Mouse (Mus musculus): ENCODE data around the gene Pla2g3. TPM values are rescaled to one million over a fixed set of nuclear protein-coding genes. Genes with fewer than 3 reads are reported as not detected.
A peak's percentile ranks its signal among the peaks of the same experiment; 100 is the strongest.

The Pla2g3 gene
- polyA plus RNA-seq, 1 experiment from 2014 or later = 0.86 TPM

- no peak for ATAC-seq (ENCODE audit: low FRiP score)
- Histone ChIP-seq H3K4me2 (replicated peaks; ENCODE audit: low read depth, low read length) (peak overlapping the region; percentile 79), H3K4me3 (ENCODE audit: low read depth, low read length) (peak overlapping the region; percentile 36), H3K27ac (ENCODE audit: low read depth, low read length) (peak overlapping the region; percentile 12), H3K27me3 (ENCODE audit: control insufficient read depth, insufficient read depth, low read length) (no peaks in the 10 kb centered on the region), H3K9ac (ENCODE audit: low read depth, low read length) (peak overlapping the region; percentile 42), H3K4me1 (replicated peaks; ENCODE audit: control insufficient read depth, insufficient read depth, low read length) (peaks cover 6% of the 10 kb centered on the region), H3K36me3 (ENCODE audit: control insufficient read depth, insufficient read depth, low read length) (0 out of 2 replicates have a peak, but pooled peaks cover 2% of the 10 kb centered on the region), H3K9me3 (ENCODE audit: control insufficient read depth, low read length) (no peaks in the 10 kb centered on the region)
- WGBS = 49% methylated on average over 5 of the region's 5 CpGs
- DNase-seq (ENCODE audit: low spot score) = no peak
Measured at GRCm38 (mm10) chr11:3536082-3536481, 48.0 kb downstream of the Pla2g3 start.

DNA sequence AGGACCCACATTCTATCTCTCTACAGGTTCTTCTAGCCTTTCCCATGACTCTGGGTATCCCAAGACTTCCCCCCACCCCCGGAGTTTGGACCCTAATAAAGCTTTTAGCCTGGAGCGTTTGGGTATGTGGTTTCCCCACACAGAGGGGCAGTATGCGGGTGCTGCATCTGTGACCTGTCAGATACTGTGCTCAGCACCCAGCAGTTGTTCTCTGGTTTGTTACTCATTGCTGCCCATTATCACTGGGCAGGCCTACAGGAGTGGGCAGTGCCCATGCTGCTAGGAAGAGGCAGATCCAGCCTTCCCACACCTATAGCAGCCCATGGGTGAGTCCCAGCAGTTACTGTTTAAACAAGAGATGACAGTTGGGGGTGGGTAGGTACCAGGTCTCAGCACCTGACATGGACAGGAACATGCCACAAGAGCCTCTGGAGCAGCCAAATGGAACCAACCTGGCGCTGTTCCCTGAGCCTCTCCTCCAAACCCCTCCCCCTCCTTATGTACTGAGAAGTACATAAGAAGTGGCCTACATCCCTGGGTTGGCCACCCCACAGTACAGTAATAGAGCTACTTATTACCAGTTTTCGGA is 48.8 kb downstream of the Pla2g3 start:
- ATAC-seq (ENCODE audit: low FRiP score) = no peak
- Histone ChIP-seq H3K4me3 (ENCODE audit: low read depth, low read length) (no peak overlapping the region), H3K36me3 (ENCODE audit: control insufficient read depth, insufficient read depth, low read length) (0 out of 2 replicates have a peak, but pooled peaks cover 2% of the 10 kb centered on the region), H3K27ac (ENCODE audit: low read depth, low read length) (no peak overlapping the region), H3K4me1 (replicated peaks; ENCODE audit: control insufficient read depth, insufficient read depth, low read length) (peaks cover 6% of the 10 kb centered on the region), H3K27me3 (ENCODE audit: control insufficient read depth, insufficient read depth, low read length) (no peaks in the 10 kb centered on the region), H3K4me2 (replicated peaks; ENCODE audit: low read depth, low read length) (no peak overlapping the region), H3K9me3 (ENCODE audit: control insufficient read depth, low read length) (no peaks in the 10 kb centered on the region), H3K9ac (ENCODE audit: low read depth, low read length) (no peak overlapping the region)
- DNase-seq (ENCODE audit: low spot score) = no peak
- 95% methylated on average over 5 of the region's 5 CpGs for WGBS

DNA sequence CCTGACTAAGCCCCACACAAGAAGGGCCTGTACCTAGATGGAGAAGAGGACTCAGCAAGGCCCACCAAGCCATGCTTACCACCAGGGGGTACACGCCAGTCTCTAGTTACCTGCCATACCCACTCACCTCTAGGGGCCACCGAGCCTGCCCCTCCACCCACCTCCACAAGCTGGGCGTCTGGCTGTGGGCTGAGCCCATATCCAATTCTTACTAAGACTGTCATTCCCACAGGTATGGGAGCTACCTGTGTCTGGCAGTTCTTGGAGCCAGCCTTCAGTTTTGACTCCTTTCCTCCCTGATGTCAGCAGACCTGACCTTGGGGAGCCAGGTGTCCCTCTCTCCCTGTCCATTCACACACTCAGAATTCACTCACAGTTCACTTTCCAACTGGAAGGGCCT is 49.6 kb downstream of the Pla2g3 start:
- H3K4me2 ChIP-seq (replicated peaks; ENCODE audit: low read depth, low read length) = peak overlapping the region; percentile 48; the same call in 1 of the 2 replicates
- H3K36me3 ChIP-seq (ENCODE audit: control insufficient read depth, insufficient read depth, low read length) = 0 out of 2 replicates have a peak, but pooled peaks cover under 1% of the 10 kb centered on the region
- H3K4me3 ChIP-seq (ENCODE audit: low read depth, low read length) = 0 out of 2 replicates have a peak overlapping the region, but pooled peaks have one; percentile 6
- peaks cover 6% of the 10 kb centered on the region for H3K4me1 ChIP-seq (replicated peaks; ENCODE audit: control insufficient read depth, insufficient read depth, low read length)
- ATAC-seq (ENCODE audit: low FRiP score) = no peak
- DNase-seq (ENCODE audit: low spot score) = no peak
- H3K9ac ChIP-seq (ENCODE audit: low read depth, low read length) = no peak overlapping the region
- H3K27ac ChIP-seq (ENCODE audit: low read depth, low read length) = no peak overlapping the region
- no peaks in the 10 kb centered on the region for H3K9me3 ChIP-seq (ENCODE audit: control insufficient read depth, low read length)
- no peaks in the 10 kb centered on the region for H3K27me3 ChIP-seq (ENCODE audit: control insufficient read depth, insufficient read depth, low read length)
- 91% methylated on average over 3 of the region's 3 CpGs for WGBS

GRCm38 (mm10) chr11:3538341-3538740 is 50.3 kb downstream of the Pla2g3 start:
- Histone ChIP-seq H3K4me1 (replicated peaks; ENCODE audit: control insufficient read depth, insufficient read depth, low read length) (peaks cover 6% of the 10 kb centered on the region), H3K9ac (ENCODE audit: low read depth, low read length) (peak overlapping the region; percentile 61), H3K4me3 (ENCODE audit: low read depth, low read length) (peak overlapping the region; percentile 46), H3K27me3 (ENCODE audit: control insufficient read depth, insufficient read depth, low read length) (no peaks in the 10 kb centered on the region), H3K36me3 (ENCODE audit: control insufficient read depth, insufficient read depth, low read length) (no peaks in the 10 kb centered on the region), H3K27ac (ENCODE audit: low read depth, low read length) (no peak overlapping the region), H3K4me2 (replicated peaks; ENCODE audit: low read depth, low read length) (peak overlapping the region; percentile 48), H3K9me3 (ENCODE audit: control insufficient read depth, low read length) (no peaks in the 10 kb centered on the region)
- 71% methylated on average over 4 of the region's 4 CpGs for WGBS
- ATAC-seq (ENCODE audit: low FRiP score) (no peak), DNase-seq (ENCODE audit: low spot score) (no peak)

DNA sequence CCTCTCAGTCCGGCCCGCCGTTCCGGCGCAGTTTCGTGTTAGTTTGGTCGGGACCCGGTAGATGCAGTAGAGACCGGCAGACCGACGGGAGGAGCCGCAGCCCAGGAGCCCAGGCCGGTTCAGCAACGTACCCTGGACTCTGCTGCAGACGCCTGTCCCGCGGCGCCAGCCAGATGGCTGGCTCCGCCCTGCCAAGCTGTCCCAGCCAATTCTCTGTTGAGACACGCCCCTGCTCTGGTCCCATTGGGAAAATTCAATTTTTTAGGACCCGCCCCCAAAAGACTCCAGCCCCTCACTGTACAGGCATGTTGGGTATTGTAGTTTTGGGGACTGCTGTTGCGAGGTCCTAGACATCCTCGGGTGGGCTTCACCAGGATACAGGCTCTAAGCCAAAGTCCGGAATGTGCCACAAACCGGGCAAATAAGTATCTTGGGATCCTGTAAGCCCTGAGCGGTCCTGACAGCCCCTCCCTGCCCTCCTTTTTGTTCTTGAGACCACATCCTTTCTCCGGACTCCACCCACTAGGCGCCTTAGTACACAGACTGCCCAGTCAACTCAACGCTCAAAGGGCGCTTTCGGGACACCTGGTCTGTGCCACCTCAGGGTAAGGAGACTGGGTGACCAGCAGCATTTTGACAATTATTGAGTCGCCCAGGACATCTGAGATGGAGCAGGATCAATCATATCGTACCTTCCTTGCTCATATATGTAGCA is 51.2 kb downstream of the Pla2g3 start:
- no peaks in the 10 kb centered on the region for H3K36me3 ChIP-seq (ENCODE audit: control insufficient read depth, insufficient read depth, low read length)
- ATAC-seq (ENCODE audit: low FRiP score) = peak; percentile 94
- DNase-seq (ENCODE audit: low spot score) = peak; percentile 94
- H3K4me3 ChIP-seq (ENCODE audit: low read depth, low read length) = peak overlapping the region; percentile 46
- peaks cover 6% of the 10 kb centered on the region for H3K4me1 ChIP-seq (replicated peaks; ENCODE audit: control insufficient read depth, insufficient read depth, low read length)
- peak overlapping the region; percentile 48 for H3K4me2 ChIP-seq (replicated peaks; ENCODE audit: low read depth, low read length)
- no peaks in the 10 kb centered on the region for H3K9me3 ChIP-seq (ENCODE audit: control insufficient read depth, low read length)
- H3K27me3 ChIP-seq (ENCODE audit: control insufficient read depth, insufficient read depth, low read length) = no peaks in the 10 kb centered on the region
- WGBS = 6% methylated on average over 33 of the region's 33 CpGs
- H3K9ac ChIP-seq (ENCODE audit: low read depth, low read length) = peak overlapping the region; percentile 61
- no peak overlapping the region for H3K27ac ChIP-seq (ENCODE audit: low read depth, low read length)

- H3K36me3 ChIP-seq (ENCODE audit: control insufficient read depth, insufficient read depth, low read length) = no peaks in the 10 kb centered on the region
- DNase-seq (ENCODE audit: low spot score) = no peak
- no peak overlapping the region for H3K27ac ChIP-seq (ENCODE audit: low read depth, low read length)
- H3K4me1 ChIP-seq (replicated peaks; ENCODE audit: control insufficient read depth, insufficient read depth, low read length) = peaks cover 6% of the 10 kb centered on the region
- H3K4me2 ChIP-seq (replicated peaks; ENCODE audit: low read depth, low read length) = peak overlapping the region; percentile 48
- WGBS = 81% methylated on average over 4 of the region's 4 CpGs
- ATAC-seq (ENCODE audit: low FRiP score) = no peak
- no peaks in the 10 kb centered on the region for H3K27me3 ChIP-seq (ENCODE audit: control insufficient read depth, insufficient read depth, low read length)
- H3K4me3 ChIP-seq (ENCODE audit: low read depth, low read length) = no peak overlapping the region
- peaks cover 3% of the 10 kb centered on the region; the same call in 1 of the 2 replicates for H3K9me3 ChIP-seq (ENCODE audit: control insufficient read depth, low read length)
- H3K9ac ChIP-seq (ENCODE audit: low read depth, low read length) = no peak overlapping the region
Measured at GRCm38 (mm10) chr11:3539826-3540196, 51.7 kb downstream of the Pla2g3 start.

DNA sequence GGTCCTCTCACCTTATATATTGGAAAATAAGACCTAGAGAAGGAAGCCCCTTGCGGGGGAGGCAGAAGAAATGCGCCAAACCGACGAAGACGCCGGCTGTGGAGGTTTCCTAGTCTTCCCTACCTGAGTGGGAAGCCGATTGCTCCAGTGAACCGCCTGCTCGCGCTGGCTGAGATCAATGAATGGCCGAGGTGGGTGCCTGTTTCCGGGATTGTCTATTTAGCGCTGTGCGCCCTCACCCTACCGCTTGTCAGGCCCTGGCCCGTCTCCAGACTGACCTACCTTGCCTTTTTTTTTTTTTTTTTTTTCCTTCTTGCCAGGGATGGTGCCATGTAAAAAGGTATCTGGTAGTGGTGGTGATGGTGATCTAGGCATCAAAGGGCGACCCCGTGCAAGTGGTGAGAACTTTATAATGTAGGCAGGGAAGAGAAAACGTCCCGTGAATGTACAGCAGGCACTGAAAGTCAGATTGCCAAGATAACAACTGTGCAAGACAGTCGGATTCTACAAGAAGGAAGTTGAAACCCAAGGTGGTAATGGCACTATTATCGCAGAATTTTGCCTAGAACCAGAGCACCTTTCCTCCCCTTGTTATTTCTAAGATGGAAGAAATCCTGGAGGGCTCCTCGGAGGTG is 52.5 kb downstream of the Pla2g3 start, which contains the start of gene Smtn:
Gene Smtn, minus strand, starts transcription at position 162 of the 635 bp plus-strand sequence.
- no peaks in the 10 kb centered on the region for H3K36me3 ChIP-seq (ENCODE audit: control insufficient read depth, insufficient read depth, low read length)
- DNase-seq (ENCODE audit: low spot score) = no peak
- no peak for ATAC-seq (ENCODE audit: low FRiP score)
- no peaks in the 10 kb centered on the region for H3K27me3 ChIP-seq (ENCODE audit: control insufficient read depth, insufficient read depth, low read length)
- 94% methylated on average over 23 of the region's 23 CpGs for WGBS
- H3K9me3 ChIP-seq (ENCODE audit: control insufficient read depth, low read length) = peaks cover 3% of the 10 kb centered on the region; the same call in 1 of the 2 replicates
- H3K4me1 ChIP-seq (replicated peaks; ENCODE audit: control insufficient read depth, insufficient read depth, low read length) = peaks cover 6% of the 10 kb centered on the region
- H3K4me3 ChIP-seq (ENCODE audit: low read depth, low read length) = peak within 1 kb of the TSS; percentile 46
- no peak within 1 kb of the TSS for H3K27ac ChIP-seq (ENCODE audit: low read depth, low read length)
- H3K9ac ChIP-seq (ENCODE audit: low read depth, low read length) = 0 out of 2 replicates have a peak within 1 kb of the TSS, but pooled peaks have one; percentile 37
- H3K4me2 ChIP-seq (replicated peaks; ENCODE audit: low read depth, low read length) = peak within 1 kb of the TSS; percentile 48

DNA sequence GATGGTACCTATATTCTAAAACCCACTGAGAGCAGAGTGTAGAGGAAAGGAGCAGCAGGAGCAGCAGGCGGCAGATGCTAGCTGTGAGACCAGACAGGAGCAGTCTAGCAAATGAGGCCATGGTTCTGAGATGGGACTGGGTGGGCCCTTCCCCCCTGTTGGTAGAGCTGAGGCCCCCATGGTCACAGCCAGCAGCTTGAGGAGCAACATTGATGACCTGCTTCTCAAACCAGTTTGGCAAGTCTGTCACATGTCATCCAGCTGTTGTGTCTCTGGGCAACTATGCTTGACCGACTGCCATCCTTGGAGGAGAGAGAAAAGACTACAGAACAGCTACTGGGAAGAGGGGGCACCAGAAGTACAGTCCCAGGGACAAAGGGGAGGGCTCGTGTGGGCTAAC is 53.8 kb downstream of the Pla2g3 start:
- Histone ChIP-seq H3K36me3 (ENCODE audit: control insufficient read depth, insufficient read depth, low read length) (no peaks in the 10 kb centered on the region), H3K4me1 (replicated peaks; ENCODE audit: control insufficient read depth, insufficient read depth, low read length) (peaks cover 2% of the 10 kb centered on the region; the same call in 1 of the 2 replicates), H3K4me2 (replicated peaks; ENCODE audit: low read depth, low read length) (no peak overlapping the region), H3K9me3 (ENCODE audit: control insufficient read depth, low read length) (peaks cover 3% of the 10 kb centered on the region; the same call in 1 of the 2 replicates), H3K27ac (ENCODE audit: low read depth, low read length) (no peak overlapping the region), H3K27me3 (ENCODE audit: control insufficient read depth, insufficient read depth, low read length) (no peaks in the 10 kb centered on the region), H3K9ac (ENCODE audit: low read depth, low read length) (no peak overlapping the region), H3K4me3 (ENCODE audit: low read depth, low read length) (no peak overlapping the region)
- ATAC-seq (ENCODE audit: low FRiP score) = no peak
- DNase-seq (ENCODE audit: low spot score) = no peak
- WGBS = 72% methylated on average over 3 of the region's 3 CpGs

All from hindbrain, embryonic 11.5 days (tissue).